Mouse (Mus musculus) gastrocnemius, adult 2 months (tissue): ENCODE data around the gene Sugp2. TPM values are rescaled to one million over a fixed set of nuclear protein-coding genes. Genes with fewer than 3 reads are reported as not detected.
"Not testable (repeated sequence)": the region's sequence is repeated elsewhere in the genome, so short reads cannot be mapped to it uniquely, and the experiment has no call there.

ENCODE experiments used
- DNase-seq: peaks from one replicate; pipeline ENCODE4 v3.0.0; 2022
- H3K27ac ChIP-seq: fragments of 200-600 bp; 2 replicates; pipeline ENCODE4 v1.8.1; 2022; ENCODE audit warnings: mild to moderate bottlenecking
- H3K4me3 ChIP-seq: fragments of 200-600 bp; 2 replicates; pipeline ENCODE4 v1.8.1; 2022; ENCODE audit warnings: mild to moderate bottlenecking, moderate library complexity
- CTCF ChIP-seq: fragments of 200-600 bp; IDR thresholded peaks from 2 replicates; pipeline ENCODE4 v1.8.1; 2022; ENCODE audit warnings: antibody characterized with exemption, mild to moderate bottlenecking, moderate library complexity
- intact Hi-C: fragments of 180-260 bp; cut with DNase I; formaldehyde crosslinking; loops from one replicate; pipeline ENCODE4 v1.15.1; 2025
- total RNA-seq, 2 experiments: library from RNA; stranded (reverse); gene quantifications; 2 replicates each; pipeline ENCODE4 v1.2.3; 2021

Gene Sugp2
- total RNA-seq, 2 experiments from 2014 or later, result 41.8 to 50.7 TPM

GRCm38 (mm10) chr8:70211726-70212111 lies 22.3 kb upstream of the Sugp2 start:
- peak; percentile 73 for DNase-seq
- TF ChIP-seq CTCF, result no peak
- peak overlapping the region; percentile 99 for H3K27ac ChIP-seq
- peak overlapping the region; percentile 78 for H3K4me3 ChIP-seq
- intact Hi-C loops, result loop anchor here (2.0 kb wide), 1 partner anchor 21 kb away; no protein-coding TSS in a partner anchor

GRCm38 (mm10) chr8:70212112-70213055 lies 21.6 kb upstream of the Sugp2 start, which contains the start of gene Slc25a42:
TSS of gene Slc25a42 (minus strand) at chr8:70212305.
- DNase-seq, result peak; percentile 98
- Histone ChIP-seq H3K4me3 (peak within 1 kb of the TSS; percentile 78), H3K27ac (peak within 1 kb of the TSS; percentile 99)
- TF ChIP-seq CTCF, result peak; percentile 3; the same call in 1 of the 2 replicates
- intact Hi-C loops, result loop anchor here (2.0 kb wide), 1 partner anchor 20 kb away; no protein-coding TSS in a partner anchor

GRCm38 (mm10) chr8:70214411-70214810 lies 19.6 kb upstream of the Sugp2 start:
- intact Hi-C loops, result no loop called here
- Histone ChIP-seq H3K27ac (peak overlapping the region; percentile 99), H3K4me3 (no peak overlapping the region)
- TF ChIP-seq CTCF, result no peak
- no peak for DNase-seq

GRCm38 (mm10) chr8:70215092-70215491 lies 18.9 kb upstream of the Sugp2 start:
- no peak for TF ChIP-seq CTCF
- H3K4me3 ChIP-seq, result no peak overlapping the region
- no peak for DNase-seq
- H3K27ac ChIP-seq, result peak overlapping the region; percentile 99
- intact Hi-C loops, result no loop called here

GRCm38 (mm10) chr8:70216161-70216560 lies 17.9 kb upstream of the Sugp2 start:
- peak overlapping the region; percentile 99 for H3K27ac ChIP-seq
- intact Hi-C loops, H3K4me3 ChIP-seq, DNase-seq: not testable (repeated sequence)

GRCm38 (mm10) chr8:70216566-70216965 lies 17.5 kb upstream of the Sugp2 start:
- intact Hi-C loops, result no loop called here
- peak; percentile 89 for DNase-seq
- Histone ChIP-seq H3K4me3 (no peak overlapping the region), H3K27ac (peak overlapping the region; percentile 99)
- TF ChIP-seq CTCF, result no peak

GRCm38 (mm10) chr8:70217441-70217840 lies 16.6 kb upstream of the Sugp2 start:
- Histone ChIP-seq H3K27ac (peak overlapping the region; percentile 99; the same call in 1 of the 2 replicates), H3K4me3 (no peak overlapping the region)
- TF ChIP-seq CTCF, result no peak
- intact Hi-C loops, result no loop called here
- DNase-seq, result no peak

- DNase-seq, result no peak
- H3K4me3 ChIP-seq, result no peak overlapping the region
- no peak for TF ChIP-seq CTCF
- H3K27ac ChIP-seq, result no peak overlapping the region
- intact Hi-C loops, result no loop called here
Observed at GRCm38 (mm10) chr8:70219107-70219684, 14.8 kb upstream of the Sugp2 start.

- intact Hi-C loops, result no loop called here
- no peak overlapping the region for H3K4me3 ChIP-seq
- no peak for DNase-seq
- H3K27ac ChIP-seq, result peak overlapping the region; percentile 38; the same call in 1 of the 2 replicates
- TF ChIP-seq CTCF, result no peak
Observed at GRCm38 (mm10) chr8:70220236-70220840, 13.7 kb upstream of the Sugp2 start.

GRCm38 (mm10) chr8:70220911-70221310 lies 13.1 kb upstream of the Sugp2 start:
- no peak for DNase-seq
- TF ChIP-seq CTCF, result no peak
- Histone ChIP-seq H3K4me3 (no peak overlapping the region), H3K27ac (peak overlapping the region; percentile 38; the same call in 1 of the 2 replicates)
- intact Hi-C loops, result no loop called here

GRCm38 (mm10) chr8:70222041-70222440 lies 12.0 kb upstream of the Sugp2 start:
- H3K4me3 ChIP-seq, result no peak overlapping the region
- DNase-seq, result no peak
- no peak for TF ChIP-seq CTCF
- no peak overlapping the region for H3K27ac ChIP-seq
- intact Hi-C loops, result loop anchor here (2.0 kb wide), 1 partner anchor 117 kb away; no protein-coding TSS in a partner anchor

GRCm38 (mm10) chr8:70223341-70223740 lies 10.7 kb upstream of the Sugp2 start:
- Histone ChIP-seq H3K27ac (no peak overlapping the region), H3K4me3 (no peak overlapping the region)
- TF ChIP-seq CTCF, result peak; percentile 85
- intact Hi-C loops, result loop anchor here (1.0 to 2.0 kb wide), 3 partner anchors 23 to 119 kb away; no protein-coding TSS in a partner anchor
- peak; percentile 80 for DNase-seq
